Mouse (Mus musculus): ENCODE data around the gene Gnb1l.

Gene Gnb1l

DNA sequence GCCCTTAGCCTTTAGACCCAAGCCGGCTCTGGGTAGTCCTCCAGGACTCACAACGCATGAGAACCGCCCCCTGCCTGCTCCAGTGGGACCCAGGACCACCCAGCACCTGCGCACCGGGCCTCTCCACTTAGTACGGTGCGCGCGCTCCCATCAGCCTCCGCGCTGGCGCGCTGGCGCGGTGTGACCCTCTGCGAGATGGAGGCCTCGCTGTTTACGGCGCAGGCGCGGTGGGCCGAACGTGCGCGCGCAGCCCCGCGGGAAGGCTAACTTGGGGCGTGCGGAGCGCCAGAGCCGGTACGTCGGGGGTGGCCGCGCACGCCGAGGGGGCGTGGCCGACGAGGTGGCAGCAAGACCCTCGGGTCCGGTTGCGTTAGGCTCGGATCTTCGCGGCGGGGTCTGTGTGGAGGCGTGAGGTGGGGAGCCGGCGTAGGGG, at the start of gene Gnb1l, which contains the start of gene Rtl10:
Gene Gnb1l, plus strand, starts transcription at position 156 of the 433 bp plus-strand sequence.
Gene Rtl10, plus strand, starts transcription at position 344 of the 433 bp plus-strand sequence.
- peak; percentile 96 for DNase-seq (ENCODE audit: low read depth)

DNA sequence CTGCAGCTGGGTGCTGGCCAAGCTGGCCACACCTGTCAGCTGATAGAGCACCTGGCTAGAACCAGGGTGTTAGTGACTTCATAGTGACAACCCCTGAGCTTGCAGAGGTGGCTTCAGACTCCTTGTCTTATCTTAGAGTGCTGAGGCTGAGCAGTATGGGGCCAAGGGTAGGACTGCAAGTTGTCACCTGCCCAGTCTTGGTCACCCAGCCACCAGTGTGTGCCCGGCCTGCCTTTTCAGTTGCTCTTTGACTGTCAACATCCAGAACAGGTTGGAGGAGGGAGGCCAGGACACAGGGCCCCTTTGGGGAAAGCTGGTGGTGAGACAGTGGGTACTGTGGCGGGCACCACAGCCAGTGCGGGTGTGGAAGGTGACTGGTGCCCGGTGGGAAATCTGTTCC, 49.5 kb upstream of the Gnb1l start:
- DNase-seq (ENCODE audit: low read depth) = no peak

DNA sequence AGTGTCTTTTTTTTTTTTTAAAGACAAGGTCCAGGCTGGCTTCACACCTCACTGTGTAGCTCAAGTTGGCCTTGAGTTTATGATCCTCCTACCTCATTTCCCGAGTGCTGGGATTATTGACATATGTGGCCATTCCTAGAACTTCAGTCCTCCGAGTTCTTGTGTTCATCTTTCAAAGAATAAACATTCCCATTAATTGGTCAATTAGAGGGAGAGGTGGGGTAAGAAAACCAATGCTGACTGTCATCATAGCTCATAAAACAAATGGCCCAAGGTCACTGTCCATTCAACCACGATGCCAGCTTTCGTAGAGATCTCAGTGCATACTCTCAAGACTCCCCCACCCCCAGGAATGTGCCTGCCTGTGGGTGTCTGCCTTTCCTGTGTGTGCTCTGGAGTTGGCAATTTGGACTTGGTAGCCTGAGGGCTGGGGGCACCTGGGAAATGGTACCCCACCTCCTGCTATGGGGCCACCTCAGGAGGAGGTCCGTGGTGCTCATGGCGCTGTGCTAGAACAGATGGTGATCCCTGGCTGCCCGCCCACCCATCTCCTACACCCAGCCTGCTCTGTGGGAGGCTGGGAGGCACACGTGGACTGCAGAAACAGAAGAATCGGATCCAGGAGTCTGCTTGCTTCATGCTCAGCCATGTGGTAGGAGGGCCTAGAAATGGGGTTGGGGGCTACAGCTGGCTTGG, 46.9 kb upstream of the Gnb1l start:
- no peak for DNase-seq (ENCODE audit: low read depth)

- DNase-seq (ENCODE audit: low read depth) = peak; percentile 30
Observed at GRCm38 (mm10) chr16:18452361-18452862, 46.1 kb upstream of the Gnb1l start.

- DNase-seq (ENCODE audit: low read depth) = no peak
Observed at GRCm38 (mm10) chr16:18453846-18454245, 44.7 kb upstream of the Gnb1l start.

- DNase-seq (ENCODE audit: low read depth) = no peak
Observed at GRCm38 (mm10) chr16:18455407-18455806, 43.1 kb upstream of the Gnb1l start.

- no peak for DNase-seq (ENCODE audit: low read depth)
Observed at GRCm38 (mm10) chr16:18458661-18459060, 39.9 kb upstream of the Gnb1l start.

DNA sequence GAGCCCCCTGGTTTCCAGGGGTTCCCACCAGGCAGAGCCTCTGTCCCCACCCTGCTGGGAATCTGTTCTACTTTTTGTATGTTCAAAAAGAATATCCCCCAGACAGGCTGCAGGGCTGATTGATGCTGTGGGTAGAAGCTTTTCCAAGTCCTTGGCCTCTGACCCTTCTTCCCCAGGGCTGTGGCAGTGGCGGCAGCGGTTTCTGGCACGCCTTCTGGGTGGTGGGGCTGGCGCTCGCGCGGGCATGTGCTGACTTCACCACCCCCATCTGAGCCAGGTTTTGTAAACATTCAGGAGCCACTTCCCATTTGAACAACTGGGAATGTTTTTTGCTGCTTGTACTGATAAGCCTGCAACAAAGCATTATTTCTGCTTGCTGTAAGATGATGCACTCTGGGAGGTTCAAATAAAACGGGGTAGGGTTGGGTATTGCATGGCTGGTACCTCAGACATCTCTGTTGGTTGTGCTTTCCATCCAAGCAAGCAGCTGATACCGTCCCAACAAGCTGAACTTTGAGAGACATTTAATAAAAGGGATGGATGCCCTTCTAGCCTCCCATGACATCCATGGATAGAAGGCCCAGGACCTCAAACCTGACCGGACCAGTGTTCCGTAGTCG, 39.1 kb upstream of the Gnb1l start:
- no peak for DNase-seq (ENCODE audit: low read depth)

- peak; percentile 85 for DNase-seq (ENCODE audit: low read depth)
Observed at GRCm38 (mm10) chr16:18459955-18460370, 38.5 kb upstream of the Gnb1l start.

- DNase-seq (ENCODE audit: low read depth) = no peak
Observed at GRCm38 (mm10) chr16:18460826-18461225, 37.7 kb upstream of the Gnb1l start.

DNA sequence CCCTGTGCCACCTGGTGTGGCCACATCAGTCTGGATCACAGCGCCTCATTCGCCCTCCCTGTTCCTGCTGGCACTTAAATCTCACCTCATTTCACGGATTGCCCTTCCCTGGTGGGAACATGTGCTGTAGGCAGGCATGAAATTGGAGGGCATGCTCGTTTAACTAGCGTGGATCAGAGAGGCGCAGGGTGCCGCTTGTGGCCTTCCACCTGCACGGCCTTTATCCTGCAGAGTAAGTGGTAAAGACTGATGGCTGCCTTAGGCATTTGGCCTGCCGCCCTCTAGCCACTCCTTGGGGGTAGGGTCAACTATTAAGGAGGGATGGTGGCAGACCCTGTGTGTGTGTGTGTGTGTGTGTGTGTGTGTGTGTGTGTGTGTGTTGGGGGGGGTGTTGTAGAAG, 36.5 kb upstream of the Gnb1l start:
- no peak for DNase-seq (ENCODE audit: low read depth)

DNA sequence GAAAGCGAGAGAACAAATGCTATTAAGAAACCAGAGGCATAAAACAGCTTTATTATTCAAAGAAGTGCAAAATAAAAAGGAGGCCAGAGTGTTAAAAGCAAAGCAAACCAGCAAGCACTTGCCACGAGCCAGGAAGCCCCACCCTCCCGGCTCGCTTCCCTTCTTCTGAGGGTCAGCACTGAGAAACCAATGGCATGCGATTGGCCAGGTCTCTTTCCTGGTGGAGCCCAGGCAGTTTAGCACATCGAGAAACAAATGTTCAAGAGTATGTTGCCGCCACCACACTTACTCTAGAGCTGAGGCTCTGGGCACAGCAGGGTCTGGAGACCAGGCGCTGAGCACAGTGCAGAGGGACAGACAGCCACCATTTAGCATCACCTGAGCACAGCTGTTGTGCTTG, 35.9 kb upstream of the Gnb1l start:
- no peak for DNase-seq (ENCODE audit: low read depth)

DNA sequence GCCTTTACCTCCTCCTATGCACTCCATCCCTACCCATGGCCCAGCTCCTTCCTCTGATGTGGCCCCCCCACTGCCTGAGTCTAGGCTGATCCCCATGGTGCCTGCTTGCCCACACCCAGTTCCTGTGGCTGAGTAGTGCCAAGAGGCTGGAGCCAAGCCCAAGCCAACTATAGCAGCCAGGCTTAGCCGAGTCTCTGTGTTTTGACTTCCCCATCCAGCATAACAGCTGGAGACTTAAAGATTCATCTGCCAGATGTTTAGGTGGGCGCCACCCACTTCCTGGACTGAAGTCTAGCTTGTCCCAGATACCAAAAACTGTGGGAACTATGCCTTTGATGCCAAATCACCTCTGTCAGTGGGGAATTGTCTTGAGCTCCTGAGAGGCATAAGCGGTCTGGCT, 34.2 kb upstream of the Gnb1l start:
- DNase-seq (ENCODE audit: low read depth) = no peak

- DNase-seq (ENCODE audit: low read depth) = no peak
Observed at GRCm38 (mm10) chr16:18470829-18471228, 27.7 kb upstream of the Gnb1l start.

DNA sequence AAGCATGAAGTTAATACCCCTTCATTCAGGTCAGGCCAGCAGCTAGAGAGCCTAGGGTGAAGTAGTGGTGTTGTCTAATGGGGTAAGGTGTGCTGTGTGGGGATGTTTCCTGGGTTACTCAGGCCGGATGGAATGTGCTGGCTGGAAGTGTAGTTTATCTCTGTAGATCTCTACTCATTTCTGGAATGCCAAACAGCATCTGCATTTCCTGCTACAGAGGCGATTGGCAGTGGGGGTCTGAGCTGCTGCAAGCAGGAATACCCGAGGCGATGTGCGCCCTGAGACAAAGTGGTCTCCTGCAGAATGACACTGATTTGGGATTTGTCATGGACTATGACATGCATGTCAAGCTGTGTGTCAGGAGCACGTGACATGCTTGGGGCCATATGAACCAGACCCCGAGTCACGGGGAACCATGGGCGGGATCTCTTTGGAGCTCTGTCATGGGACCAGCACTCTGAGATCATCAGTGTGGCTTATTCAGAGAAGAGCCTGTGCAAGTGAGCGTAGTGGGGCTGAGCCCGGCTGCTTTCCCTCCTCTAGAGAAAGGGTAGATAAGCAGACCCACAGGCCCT, 27.0 kb upstream of the Gnb1l start:
- DNase-seq (ENCODE audit: low read depth) = no peak

DNA sequence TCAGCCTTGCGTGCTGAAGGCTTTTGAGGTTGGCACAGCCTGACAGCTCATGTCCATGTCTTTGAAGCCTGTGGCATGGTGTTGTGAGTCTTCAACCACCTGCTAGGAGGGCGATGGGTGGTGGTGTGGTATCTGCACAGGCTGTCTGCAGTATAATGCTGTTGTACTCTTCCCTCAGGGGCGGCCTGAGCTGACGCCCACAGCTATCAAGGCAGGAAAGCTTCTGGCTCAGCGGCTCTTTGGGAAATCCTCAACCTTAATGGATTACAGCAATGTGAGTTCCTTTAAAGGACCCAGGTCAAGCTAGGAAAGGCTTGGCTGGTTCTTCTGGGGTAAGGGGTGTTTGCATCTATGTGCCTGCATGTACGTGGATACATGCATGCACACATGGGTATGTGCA, 26.5 kb upstream of the Gnb1l start:
- no peak for DNase-seq (ENCODE audit: low read depth)

GRCm38 (mm10) chr16:18472416-18472815, 26.1 kb upstream of the Gnb1l start:
- DNase-seq (ENCODE audit: low read depth) = no peak

DNA sequence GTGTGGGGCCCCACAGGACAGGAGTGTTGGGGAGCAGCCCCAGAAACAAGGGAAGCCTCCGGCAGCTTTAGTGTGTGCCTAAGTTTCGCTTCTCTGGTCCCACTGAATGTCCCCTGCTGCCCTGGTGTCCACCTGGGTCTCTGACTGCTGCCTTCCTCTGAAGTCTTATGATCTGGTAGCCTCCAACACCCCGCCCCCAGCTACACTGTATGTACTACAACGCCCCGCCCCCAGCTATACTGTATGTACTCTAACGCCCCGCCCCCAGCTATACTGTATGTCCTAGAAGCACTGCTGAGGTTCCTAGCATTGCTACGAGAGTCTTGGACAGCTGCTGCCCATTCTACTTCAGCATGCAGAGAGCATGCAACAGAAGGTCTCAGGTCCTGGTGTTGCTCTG, 25.5 kb upstream of the Gnb1l start:
- no peak for DNase-seq (ENCODE audit: low read depth)

DNA sequence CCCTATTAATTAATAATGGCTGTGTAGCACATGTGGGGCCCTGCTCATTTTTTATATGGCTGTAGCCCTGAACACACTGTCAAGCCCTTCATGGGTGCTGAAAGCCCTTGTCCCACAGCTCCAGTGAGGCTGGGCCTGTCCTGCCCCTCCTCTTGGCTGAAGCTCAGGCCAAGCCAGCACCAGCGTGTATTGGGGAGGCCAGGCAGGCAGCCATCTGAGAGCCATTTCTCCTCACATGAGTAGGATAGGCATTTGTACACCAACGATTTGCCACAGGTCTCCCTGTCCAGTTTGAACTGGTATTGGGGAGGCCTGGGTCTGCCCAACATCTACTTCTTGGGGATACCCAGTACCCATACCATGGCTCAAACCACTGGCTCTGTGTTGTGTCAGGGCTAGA, 24.5 kb upstream of the Gnb1l start:
- DNase-seq (ENCODE audit: low read depth) = no peak

GRCm38 (mm10) chr16:18477996-18478395, 20.5 kb upstream of the Gnb1l start:
- no peak for DNase-seq (ENCODE audit: low read depth)

GRCm38 (mm10) chr16:18479667-18480066, 18.8 kb upstream of the Gnb1l start:
- DNase-seq (ENCODE audit: low read depth) = no peak

DNA sequence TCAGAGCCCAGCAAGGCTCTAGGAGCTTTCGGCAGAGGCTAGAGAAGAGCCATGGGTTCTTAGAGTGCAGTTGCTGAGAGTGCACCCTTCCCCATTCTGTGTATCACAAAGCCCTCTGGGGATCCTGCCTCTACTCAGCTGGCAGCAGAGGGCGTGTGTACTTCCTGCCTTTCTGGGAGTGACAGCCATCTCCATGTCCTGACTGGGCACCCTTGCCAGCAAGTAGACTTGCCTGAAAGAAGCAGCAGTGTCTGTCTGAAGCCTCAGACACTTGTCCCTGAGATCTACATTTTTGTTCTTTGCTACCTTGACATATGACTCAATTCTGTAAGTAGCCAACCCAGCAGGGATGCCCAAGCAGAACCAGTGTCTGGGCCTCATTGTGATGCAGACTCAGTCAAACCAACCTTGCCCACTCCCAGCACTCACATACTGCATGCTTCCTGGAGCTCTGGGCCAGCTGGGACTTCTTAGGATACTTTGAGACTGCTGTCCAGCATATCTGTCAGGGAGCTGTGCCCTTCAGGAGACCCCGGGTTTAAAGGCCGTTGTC, 17.5 kb upstream of the Gnb1l start:
- no peak for DNase-seq (ENCODE audit: low read depth)

DNA sequence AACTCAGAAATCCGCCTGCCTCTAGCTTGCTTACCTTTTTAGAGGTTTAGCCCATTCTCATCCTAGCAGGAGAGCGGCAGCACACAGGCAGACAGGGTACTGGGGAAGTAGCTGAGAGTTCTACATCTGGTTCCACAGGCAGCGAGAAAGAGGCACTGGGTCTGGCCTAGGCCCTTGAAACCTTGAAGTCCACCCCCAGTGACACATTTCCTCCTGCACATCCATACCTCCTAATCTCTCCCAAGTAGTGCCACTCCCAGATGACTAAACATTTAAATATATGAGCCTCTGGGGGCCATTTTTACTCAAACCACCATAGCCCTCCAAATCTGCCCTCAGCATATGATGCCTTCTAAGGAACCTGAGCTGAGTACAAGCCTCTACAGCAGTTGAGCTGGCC, 16.1 kb upstream of the Gnb1l start:
- no peak for DNase-seq (ENCODE audit: low read depth)
